Mouse (Mus musculus): ENCODE measurements around the gene Tmem82.

Tmem82 gene

GRCm38 (mm10) chr4:141617299-141617698 is 1.1 kb downstream of the Tmem82 start:
- DNase-seq (ENCODE audit: low spot score in 2 of 2), result peak; percentile 51 to 80

- no peak for DNase-seq (ENCODE audit: low spot score in 2 of 2)
These were observed 1.6 kb downstream of the Tmem82 start for GRCm38 (mm10) chr4:141616811-141617210.

DNA sequence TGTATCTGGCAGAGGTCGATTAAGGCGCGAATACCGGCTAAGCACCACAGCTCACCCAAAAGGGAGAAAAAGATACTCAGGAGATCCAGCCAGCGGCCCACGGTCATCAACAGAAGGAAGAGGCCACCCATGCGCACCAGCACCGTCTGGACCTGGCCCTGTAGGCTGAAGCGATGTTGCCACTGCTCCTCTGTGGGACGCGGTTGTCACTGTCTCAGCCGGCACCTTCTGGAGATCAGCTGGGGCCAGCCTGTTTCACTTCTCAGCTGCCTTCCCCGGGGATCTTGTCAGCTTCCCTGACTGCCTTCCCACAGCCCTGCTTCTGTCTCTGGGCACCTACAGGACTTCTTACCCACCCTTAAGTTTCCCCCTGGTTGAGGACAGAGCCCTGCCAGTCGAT is 3.5 kb downstream of the Tmem82 start:
- DNase-seq (ENCODE audit: low spot score in 2 of 2), result no peak

DNA sequence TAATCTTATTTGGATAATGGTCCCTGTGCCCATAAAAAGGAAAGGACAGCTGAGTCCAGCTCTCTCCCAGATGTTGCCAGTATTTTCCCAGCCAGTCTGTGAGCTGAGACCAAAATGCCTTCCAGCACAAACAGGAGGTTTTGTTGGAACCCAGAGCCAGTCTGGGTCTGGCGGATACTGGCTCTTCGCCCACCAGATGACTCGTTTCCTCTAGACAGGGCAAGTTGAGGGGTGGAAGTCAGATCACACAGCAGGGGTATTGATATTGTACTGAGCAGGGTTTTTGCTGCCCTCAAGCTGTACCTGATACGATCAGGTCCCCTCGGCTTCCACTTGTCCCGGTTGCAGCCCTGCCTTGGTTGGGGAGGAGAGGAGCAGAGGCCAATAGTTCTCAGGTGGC is 8.9 kb downstream of the Tmem82 start:
- no peak for DNase-seq (ENCODE audit: low spot score in 2 of 2)

DNA sequence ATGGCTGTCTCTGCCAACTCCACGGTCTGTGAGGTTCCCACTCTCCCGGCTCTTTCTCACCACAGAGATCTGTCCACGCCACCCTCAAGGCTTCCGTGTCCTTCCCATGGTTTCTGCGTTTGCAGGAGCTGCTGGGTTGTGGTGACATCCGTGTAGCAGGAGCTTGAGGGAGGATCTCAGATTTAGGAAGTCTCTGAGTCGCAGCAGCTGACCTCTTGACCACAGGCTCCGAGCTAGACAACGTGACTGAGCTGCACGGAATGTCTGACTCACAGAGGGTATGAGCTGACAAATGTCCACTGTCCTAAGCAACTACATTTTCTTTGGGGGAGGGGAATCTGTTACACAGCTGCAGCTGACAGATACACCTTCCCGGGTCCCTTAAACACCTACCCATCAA is 12.6 kb downstream of the Tmem82 start, which contains the start of gene Fblim1:
Gene Fblim1, minus strand, starts transcription at position 236 of the 400 bp plus-strand sequence.
- DNase-seq (ENCODE audit: low spot score in 2 of 2), result no peak

- no peak for DNase-seq (ENCODE audit: low spot score in 2 of 2)
These were observed 13.0 kb downstream of the Tmem82 start for GRCm38 (mm10) chr4:141605421-141605820.

GRCm38 (mm10) chr4:141604493-141604892 is 13.9 kb downstream of the Tmem82 start:
- DNase-seq (ENCODE audit: low spot score in 2 of 2), result no peak

DNA sequence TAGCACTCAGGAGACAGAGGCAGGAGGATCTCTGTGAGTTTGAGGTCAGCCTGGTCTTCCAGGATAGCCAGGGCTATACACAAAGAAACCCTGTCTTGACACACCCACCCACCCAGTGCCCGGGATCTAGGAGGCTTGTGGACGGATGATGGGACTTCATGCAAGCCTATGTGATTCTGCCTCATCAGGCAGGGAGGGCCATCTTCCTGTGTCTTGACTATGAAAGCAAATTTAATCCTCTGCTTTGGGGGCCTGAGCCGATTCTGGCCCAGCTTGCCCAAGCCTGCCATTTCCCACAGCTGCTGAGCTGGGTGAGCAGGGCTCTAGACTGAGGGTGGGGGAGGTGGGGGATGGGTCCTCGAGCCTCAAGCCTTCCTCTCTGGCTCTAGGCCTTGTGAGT is 14.5 kb downstream of the Tmem82 start:
- DNase-seq (ENCODE audit: low spot score in 2 of 2), result no peak

- DNase-seq (ENCODE audit: low spot score in 2 of 2), result no peak
These were observed 15.8 kb downstream of the Tmem82 start for GRCm38 (mm10) chr4:141602523-141603223.

DNA sequence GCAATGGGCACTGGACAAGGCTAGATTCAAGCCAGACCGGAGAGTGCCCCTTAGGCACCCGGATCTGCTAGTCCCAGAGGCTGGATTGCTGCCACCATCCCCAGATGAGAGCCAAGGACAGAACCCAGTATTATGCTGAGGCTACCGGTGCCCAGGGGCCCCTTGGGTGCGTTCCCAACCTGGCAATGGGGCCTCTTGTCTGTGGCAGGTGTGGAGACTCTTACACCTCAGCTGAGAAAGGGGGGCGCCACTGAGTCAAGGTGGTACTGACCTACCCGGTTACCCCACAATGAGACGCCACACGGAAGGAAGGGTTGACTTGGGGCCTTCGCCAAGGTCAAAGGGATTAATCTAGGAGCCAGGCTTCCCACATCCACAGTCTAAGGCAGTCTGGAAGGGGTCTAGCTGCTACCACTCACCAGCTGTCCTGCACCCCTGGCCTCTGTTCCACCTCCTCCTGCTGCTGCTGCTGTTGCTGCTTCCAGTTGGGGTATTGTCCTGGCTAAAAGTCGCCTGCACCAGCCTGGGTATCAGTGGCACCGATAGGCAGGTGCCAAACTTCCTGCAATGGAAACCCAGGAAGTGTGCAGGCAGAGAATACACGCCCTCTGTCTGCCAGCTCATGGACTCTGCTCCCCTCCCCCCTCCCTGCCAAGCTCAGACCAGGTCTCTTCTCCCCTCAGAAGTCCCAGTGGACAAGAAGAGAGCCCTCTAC is 17.1 kb downstream of the Tmem82 start:
- DNase-seq (ENCODE audit: low spot score in 2 of 2), result no peak

DNA sequence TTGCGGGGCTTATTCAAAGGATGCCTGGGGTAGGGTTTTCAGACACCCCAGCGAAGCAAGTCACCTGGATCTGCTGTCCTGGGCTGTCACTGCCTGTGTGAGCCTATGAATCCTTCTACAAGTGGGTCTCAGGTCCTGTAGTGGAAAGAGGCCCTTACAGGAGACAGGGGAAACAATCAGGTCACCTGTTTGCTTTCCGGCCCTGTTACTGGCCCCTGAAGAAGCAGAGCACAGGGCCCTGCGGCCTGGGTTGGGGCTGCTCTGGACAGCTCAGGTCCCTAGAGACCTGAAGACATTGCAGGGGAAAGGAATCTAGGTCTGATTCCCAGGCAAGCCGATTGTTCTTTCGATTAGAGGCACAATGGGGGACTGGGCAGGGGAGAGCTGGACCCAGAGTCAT is 18.1 kb downstream of the Tmem82 start:
- DNase-seq (ENCODE audit: low spot score in 2 of 2), result no peak

DNA sequence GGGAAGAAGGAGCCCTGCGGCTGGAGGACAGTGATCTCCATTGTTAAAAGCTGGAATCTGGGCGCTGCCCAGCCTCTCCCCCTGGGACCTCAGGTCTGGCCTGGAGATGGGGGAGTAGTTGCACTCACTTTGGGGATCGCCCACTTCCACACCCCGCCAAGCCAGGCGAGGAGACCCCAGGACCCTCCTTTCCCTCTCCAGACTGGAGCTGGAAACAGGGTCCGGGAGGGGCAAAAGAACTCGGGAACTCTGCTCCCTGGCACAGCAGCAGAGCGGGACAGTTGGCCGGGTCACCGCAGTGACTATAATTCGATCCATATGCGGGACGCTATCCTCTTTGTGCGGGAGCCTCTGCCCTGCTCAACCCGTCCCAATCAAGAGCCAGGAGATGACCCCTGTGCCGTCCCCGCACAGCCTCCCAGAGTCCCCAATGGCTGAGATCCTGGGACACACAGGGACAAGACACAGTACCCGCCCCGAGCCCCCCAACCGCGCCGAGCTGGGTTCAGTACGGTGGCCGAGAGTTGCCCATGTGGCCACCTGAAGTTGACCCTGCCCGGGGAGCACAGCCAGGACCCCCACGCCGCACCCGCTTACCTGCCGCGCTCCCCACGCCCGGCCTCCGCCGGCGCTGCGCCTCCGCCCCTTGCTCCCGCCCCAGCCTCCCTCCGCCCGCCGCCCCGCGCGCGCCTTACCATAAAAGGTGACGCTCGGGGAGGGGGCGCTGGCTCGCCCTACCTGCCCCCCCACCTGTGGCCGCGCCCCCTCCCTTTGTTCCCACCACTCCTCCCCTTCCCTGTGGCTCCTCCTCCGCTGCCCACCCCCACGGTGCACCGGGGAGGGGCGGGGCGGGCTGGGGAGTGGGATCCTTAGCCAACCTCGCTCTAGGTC is 18.9 kb downstream of the Tmem82 start:
- DNase-seq (ENCODE audit: low spot score in 2 of 2), result no peak

- DNase-seq (ENCODE audit: low spot score in 2 of 2), result no peak
These were observed 19.6 kb downstream of the Tmem82 start for GRCm38 (mm10) chr4:141598894-141599250.

DNA sequence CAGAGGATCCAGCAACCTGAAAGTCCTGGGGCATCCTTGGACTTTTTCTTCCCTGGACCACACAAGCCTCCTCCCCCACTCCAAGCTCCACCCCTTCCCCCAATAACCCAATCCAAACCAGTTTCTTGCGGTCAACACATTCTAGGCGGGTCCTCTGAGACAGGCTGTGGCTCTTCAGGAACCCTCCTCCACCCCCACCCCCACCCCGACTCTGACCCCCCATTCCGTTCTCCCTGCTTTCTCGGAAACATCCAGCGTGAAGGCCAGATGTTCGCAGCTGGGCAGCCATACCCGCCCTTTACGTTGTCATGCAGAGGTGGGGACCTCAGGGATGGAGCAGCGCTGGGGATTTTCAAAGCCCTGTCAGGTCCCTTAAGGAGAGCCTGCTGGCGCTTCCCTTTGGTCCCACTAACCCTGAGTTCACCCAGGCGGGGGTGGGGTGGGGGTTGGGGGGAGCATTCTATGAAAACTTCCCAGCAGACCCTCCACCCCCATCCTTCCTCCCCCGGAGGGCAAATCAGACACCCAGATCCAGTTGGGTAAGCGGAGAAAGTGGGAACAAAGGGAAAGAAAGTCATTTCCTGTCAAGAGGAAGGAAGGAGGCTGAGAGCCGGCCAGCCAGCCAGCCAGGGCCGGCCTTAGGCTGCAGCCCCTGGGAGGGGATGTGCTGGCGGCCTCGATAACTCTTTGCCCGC is 20.1 kb downstream of the Tmem82 start:
- no peak for DNase-seq (ENCODE audit: low spot score in 2 of 2)

GRCm38 (mm10) chr4:141596700-141597328 is 21.6 kb downstream of the Tmem82 start:
- DNase-seq (ENCODE audit: low spot score in 2 of 2), result no peak

- DNase-seq (ENCODE audit: low spot score in 2 of 2), result no peak
These were observed 22.7 kb downstream of the Tmem82 start for GRCm38 (mm10) chr4:141595605-141596268.

DNA sequence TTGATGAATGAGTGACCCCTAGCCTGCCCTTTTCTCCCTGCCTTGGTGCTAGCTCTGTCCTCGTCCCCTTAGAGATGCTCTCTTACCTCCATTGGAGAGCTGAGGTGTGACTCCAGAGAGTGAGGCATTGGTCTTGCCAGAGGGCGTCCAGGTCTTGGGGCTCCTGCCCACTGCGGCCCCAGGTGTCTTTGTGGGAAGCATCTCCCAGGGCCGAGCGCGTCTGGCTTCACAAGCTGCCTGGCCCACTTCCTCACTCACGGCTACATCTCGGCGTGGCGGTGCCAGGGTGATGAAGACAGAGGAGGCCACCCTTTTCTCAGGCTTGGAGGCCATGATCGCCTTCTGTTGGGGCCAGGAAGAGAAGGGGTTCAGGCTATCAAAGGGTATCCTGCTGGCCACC is 23.3 kb downstream of the Tmem82 start:
- DNase-seq (ENCODE audit: low spot score in 2 of 2), result no peak

- peak in 1 of 2 experiments; percentile 56 for DNase-seq (ENCODE audit: low spot score in 2 of 2)
These were observed 26.9 kb downstream of the Tmem82 start for GRCm38 (mm10) chr4:141591547-141591946.

- DNase-seq (ENCODE audit: low spot score in 2 of 2), result no peak
These were observed 34.5 kb downstream of the Tmem82 start for GRCm38 (mm10) chr4:141583919-141584318.

GRCm38 (mm10) chr4:141581051-141581450 is 37.4 kb downstream of the Tmem82 start:
- DNase-seq (ENCODE audit: low spot score in 2 of 2), result no peak

- no peak for DNase-seq (ENCODE audit: low spot score in 2 of 2)
These were observed 39.6 kb downstream of the Tmem82 start for GRCm38 (mm10) chr4:141578833-141579232.

Measured in thymus, postnatal 10 days (tissue).